Mouse (Mus musculus) lung, postnatal 0 days (tissue): ENCODE results near the gene Ubqln1. TPM values are rescaled to one million over a fixed set of nuclear protein-coding genes. Genes with fewer than 3 reads are reported as not detected.

ENCODE experiments used
- ATAC-seq: fragments of 200-750 bp; cut with Nextera tagmentation; 2 replicates; pipeline ENCODE4 v1.8.0; 2017; ENCODE audit warnings: moderate library complexity
- DNase-seq: peaks from one replicate; pipeline ENCODE4 v3.0.0-alpha.2; 2016; ENCODE audit warnings: low spot score
- H3K27ac ChIP-seq: fragments of 300-500 bp; sonication (generic); 2 replicates; pipeline ENCODE4 v1.5.1; 2014; ENCODE audit warnings: antibody characterized with exemption, mild to moderate bottlenecking, low read length, mixed read lengths
- H3K27me3 ChIP-seq: fragments of 300-500 bp; sonication (generic); replicated peaks from 2 replicates; pipeline ENCODE4 v1.6.1; 2014; ENCODE audit warnings: low read length, mixed read lengths; ENCODE audit not compliant: insufficient read depth
- H3K36me3 ChIP-seq: fragments of 300-500 bp; sonication (generic); 2 replicates; pipeline ENCODE4 v1.6.1; 2014; ENCODE audit warnings: low read length, mixed read lengths; ENCODE audit not compliant: insufficient read depth
- H3K4me1 ChIP-seq: fragments of 300-500 bp; sonication (generic); 2 replicates; pipeline ENCODE4 v1.6.1; 2014; ENCODE audit warnings: antibody characterized with exemption, low read depth, low read length, mixed read lengths; ENCODE audit not compliant: insufficient read depth
- H3K4me2 ChIP-seq: fragments of 300-500 bp; sonication (generic); replicated peaks from 2 replicates; pipeline ENCODE4 v1.6.1; 2014; ENCODE audit warnings: low read depth, mild to moderate bottlenecking, low read length, moderate library complexity, mixed read lengths
- H3K4me3 ChIP-seq: fragments of 300-500 bp; sonication (generic); 2 replicates; pipeline ENCODE4 v1.5.1; 2014; ENCODE audit warnings: low read depth, low read length
- H3K9ac ChIP-seq: fragments of 300-500 bp; sonication (generic); replicated peaks from 2 replicates; pipeline ENCODE4 v1.6.1; 2014; ENCODE audit warnings: low read depth, mild to moderate bottlenecking
- H3K9me3 ChIP-seq: fragments of 300-500 bp; sonication (generic); 2 replicates; pipeline ENCODE4 v1.6.1; 2016; ENCODE audit warnings: low read length, mixed read lengths
- CTCF ChIP-seq: IDR thresholded peaks from 2 replicates; pipeline ENCODE4 v1.5.1; 2016; ENCODE audit warnings: antibody characterized with exemption, mild to moderate bottlenecking
- EP300 ChIP-seq: IDR thresholded peaks from 2 replicates; pipeline ENCODE4 v1.6.1; 2016; ENCODE audit warnings: antibody characterized with exemption, mild to moderate bottlenecking, control low read depth
- WGBS: fragments of 180-500 bp; shearing (Covaris S2); extraction: QIAGEN DNeasy Blood & Tissue Kit; methylation state at CpG from one replicate; pipeline ENCODE4 v1.1.7; 2014; 5-methylcytosine and 5-hydroxymethylcytosine counted together
- polyA plus RNA-seq: library from polyadenylated mRNA; unstranded; fragments of >200 nt; fragmentation: Nextera tagmentation; extraction: Ambion mirVana; gene quantifications from 2 replicates; pipeline ENCODE4 v1.2.1, GENCODE M21; 2015

Ubqln1 gene
- polyA plus RNA-seq, 1 experiment from 2014 or later: 52.3 TPM

DNA sequence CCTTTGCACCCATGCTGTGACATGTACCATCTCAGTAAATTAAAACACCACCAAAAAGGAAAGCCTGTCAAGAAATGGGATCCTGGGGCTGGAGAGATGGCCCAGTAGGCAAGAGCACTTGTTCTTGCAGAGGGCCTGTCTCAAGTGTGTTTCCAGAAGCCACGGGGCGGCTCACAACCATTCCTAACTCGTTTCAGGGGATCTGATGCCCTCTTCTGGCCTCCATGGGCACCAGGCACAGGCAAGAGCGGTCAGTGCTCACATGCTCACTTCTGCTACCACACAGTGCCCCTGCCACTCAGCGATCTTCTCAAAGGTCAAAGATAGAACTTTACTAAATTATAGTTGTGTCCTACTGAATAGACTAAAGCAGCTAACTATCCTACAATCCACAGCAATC lies 17.2 kb upstream of the Ubqln1 start:
- Histone ChIP-seq H3K9ac (no peak overlapping the region), H3K4me1 (no peaks in the 10 kb centered on the region), H3K27ac (no peak overlapping the region), H3K4me2 (no peak overlapping the region), H3K9me3 (no peaks in the 10 kb centered on the region), H3K4me3 (no peak overlapping the region), H3K27me3 (no peaks in the 10 kb centered on the region), H3K36me3 (no peaks in the 10 kb centered on the region)
- ATAC-seq (peak; percentile 87), DNase-seq (peak; percentile 79)
- peak; percentile 80 for TF ChIP-seq CTCF
- no peak for TF ChIP-seq EP300
- WGBS: 41% methylated on average over 5 of the region's 5 CpGs

- Histone ChIP-seq H3K4me1 (no peaks in the 10 kb centered on the region), H3K27ac (no peak overlapping the region), H3K4me3 (no peak overlapping the region), H3K9me3 (no peaks in the 10 kb centered on the region), H3K4me2 (no peak overlapping the region), H3K36me3 (no peaks in the 10 kb centered on the region), H3K9ac (no peak overlapping the region), H3K27me3 (no peaks in the 10 kb centered on the region)
- DNase-seq (no peak), ATAC-seq (no peak)
- TF ChIP-seq EP300 (no peak), CTCF (no peak)
- WGBS: 89% methylated on average over 8 of the region's 8 CpGs
These were observed 16.6 kb upstream of the Ubqln1 start for GRCm38 (mm10) chr13:58232070-58232469.

DNA sequence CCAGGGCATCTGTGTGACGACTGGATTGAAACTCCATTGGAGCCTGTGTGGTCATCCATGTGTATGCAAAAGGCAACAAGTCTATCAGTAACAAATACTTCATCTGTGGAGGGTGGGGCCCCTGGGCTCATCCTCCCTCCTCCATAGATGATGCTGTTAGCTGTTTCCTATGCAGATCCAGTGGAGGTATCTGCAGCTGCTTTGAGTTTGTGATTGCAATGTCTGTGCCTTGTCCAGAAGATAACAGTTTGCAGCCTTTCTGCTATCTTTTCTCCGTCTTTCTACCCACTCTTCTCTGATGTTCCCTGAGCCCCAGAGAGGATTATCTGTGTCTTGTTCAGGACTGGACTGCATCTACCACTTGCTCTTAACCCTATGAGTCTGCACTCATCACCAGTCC lies 13.2 kb upstream of the Ubqln1 start:
- DNase-seq: no peak
- 70% methylated on average over 2 of the region's 2 CpGs for WGBS
- ATAC-seq: no peak

DNA sequence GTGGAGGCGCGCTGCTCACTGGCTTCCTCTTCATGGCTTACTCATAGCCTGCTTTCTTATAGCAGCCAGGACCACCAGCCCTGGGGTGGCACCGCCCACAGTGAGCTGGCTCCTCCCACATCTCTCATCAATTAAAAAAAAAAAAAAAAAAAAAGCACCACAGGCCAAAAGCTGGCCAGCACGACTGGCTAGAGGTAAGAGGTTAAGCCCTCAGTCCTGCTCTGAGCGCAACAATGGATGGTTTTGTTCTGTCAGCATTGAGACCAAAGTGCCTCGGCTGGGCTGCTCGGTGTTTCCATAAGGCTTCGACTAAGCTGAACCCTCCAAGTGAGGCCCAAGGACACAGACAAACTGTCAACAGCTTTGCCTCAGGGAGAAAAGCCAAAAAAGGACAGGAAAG lies 10.2 kb upstream of the Ubqln1 start:
- Histone ChIP-seq H3K4me2 (no peak overlapping the region), H3K9ac (no peak overlapping the region), H3K9me3 (no peaks in the 10 kb centered on the region), H3K36me3 (no peaks in the 10 kb centered on the region), H3K4me1 (no peaks in the 10 kb centered on the region), H3K4me3 (no peak overlapping the region), H3K27me3 (no peaks in the 10 kb centered on the region), H3K27ac (no peak overlapping the region)
- ATAC-seq (no peak), DNase-seq (no peak)
- TF ChIP-seq CTCF (no peak), EP300 (no peak)
- 70% methylated on average over 8 of the region's 8 CpGs for WGBS

More for the DNA sequence above, 13.2 kb upstream of the Ubqln1 start:
- Histone ChIP-seq H3K36me3 (no peaks in the 10 kb centered on the region), H3K9me3 (no peaks in the 10 kb centered on the region), H3K27ac (no peak overlapping the region), H3K4me1 (no peaks in the 10 kb centered on the region), H3K4me2 (no peak overlapping the region), H3K9ac (no peak overlapping the region), H3K27me3 (no peaks in the 10 kb centered on the region), H3K4me3 (no peak overlapping the region)
- TF ChIP-seq EP300 (no peak), CTCF (no peak)

GRCm38 (mm10) chr13:58220206-58220605 lies 4.8 kb upstream of the Ubqln1 start:
- Histone ChIP-seq H3K27me3 (no peaks in the 10 kb centered on the region), H3K36me3 (no peaks in the 10 kb centered on the region), H3K4me3 (no peak overlapping the region), H3K9me3 (no peaks in the 10 kb centered on the region), H3K27ac (no peak overlapping the region), H3K9ac (no peak overlapping the region), H3K4me2 (no peak overlapping the region), H3K4me1 (no peaks in the 10 kb centered on the region)
- no peak for ATAC-seq
- TF ChIP-seq CTCF: no peak
- TF ChIP-seq EP300: no peak
- 59% methylated on average over 3 of the region's 3 CpGs for WGBS
- DNase-seq: peak; percentile 58

DNA sequence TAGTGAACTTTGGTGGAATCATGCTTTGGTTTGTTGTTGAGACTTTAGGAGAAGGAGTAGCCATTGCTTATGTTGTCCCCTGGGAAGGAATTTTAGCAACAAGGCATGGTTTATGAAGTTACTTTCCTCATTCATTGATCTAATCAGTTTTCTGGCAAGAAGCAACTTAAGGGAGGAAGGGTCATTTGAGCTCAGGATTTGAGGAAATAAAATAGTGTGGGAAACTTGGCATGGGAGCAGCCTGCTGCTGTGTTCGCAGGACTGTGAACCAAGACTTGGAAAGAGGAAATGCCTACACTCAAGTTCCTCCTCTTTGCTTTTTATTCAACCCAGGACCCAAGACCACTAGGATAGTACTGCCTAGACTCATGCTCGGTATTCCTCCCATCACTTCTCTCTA lies 2.1 kb upstream of the Ubqln1 start:
- DNase-seq (no peak), ATAC-seq (no peak)
- Histone ChIP-seq H3K27ac (no peak overlapping the region), H3K36me3 (no peaks in the 10 kb centered on the region), H3K27me3 (no peaks in the 10 kb centered on the region), H3K9me3 (no peaks in the 10 kb centered on the region), H3K4me3 (no peak overlapping the region), H3K4me1 (peaks cover 5% of the 10 kb centered on the region; the same call in 1 of the 2 replicates), H3K9ac (no peak overlapping the region), H3K4me2 (no peak overlapping the region)
- 84% methylated on average over 2 of the region's 2 CpGs for WGBS
- TF ChIP-seq CTCF (no peak), EP300 (no peak)

- H3K9me3 ChIP-seq: no peaks in the 10 kb centered on the region
- 57% methylated on average over 9 of the region's 9 CpGs for WGBS
- DNase-seq (peak; percentile 64), ATAC-seq (no peak; the same call in 1 of the 2 replicates)
- peak overlapping the region; percentile 90 for H3K27ac ChIP-seq
- H3K4me2 ChIP-seq: peak overlapping the region; percentile 69
- no peaks in the 10 kb centered on the region for H3K27me3 ChIP-seq
- peak overlapping the region; percentile 97; the same call in 1 of the 2 replicates for H3K4me3 ChIP-seq
- no peaks in the 10 kb centered on the region for H3K36me3 ChIP-seq
- TF ChIP-seq EP300 (no peak), CTCF (no peak)
- H3K4me1 ChIP-seq: peaks cover 7% of the 10 kb centered on the region; the same call in 1 of the 2 replicates
- peak overlapping the region; percentile 95; the same call in 1 of the 2 replicates for H3K9ac ChIP-seq
These were observed 942 bp upstream of the Ubqln1 start for GRCm38 (mm10) chr13:58216395-58216794.
